Mouse (Mus musculus) kidney, adult 11 months (tissue): ENCODE measurements at regions not wholly inside any gene's neighbourhood (a gene's known extent, or its start where the extent isn't known, plus 50 kb on each side); places are given as distances from the start of the nearest gene placed in this dataset.

Experiments used
- DNase-seq: peaks from one replicate; pipeline ENCODE4 v3.0.0; 2022

- DNase-seq, result no peak
Measured at GRCm38 (mm10) chr13:30085446-30085845, 50.8 kb upstream of the Mboat1 start.

GRCm38 (mm10) chr13:30085005-30085404 is 51.3 kb upstream of the Mboat1 start:
- peak; percentile 73 for DNase-seq

GRCm38 (mm10) chr13:30084386-30084785 is 51.9 kb upstream of the Mboat1 start:
- no peak for DNase-seq

- no peak for DNase-seq
Measured at GRCm38 (mm10) chr13:30083949-30084348, 52.3 kb upstream of the Mboat1 start.

GRCm38 (mm10) chr13:30082761-30083160 is 53.5 kb upstream of the Mboat1 start:
- no peak for DNase-seq

- DNase-seq, result peak; percentile 22
Measured at GRCm38 (mm10) chr13:30080705-30081474, 55.4 kb upstream of the Mboat1 start.

GRCm38 (mm10) chr13:30074517-30075064 is 61.7 kb upstream of the Mboat1 start:
- no peak for DNase-seq

GRCm38 (mm10) chr13:30074069-30074468 is 62.2 kb upstream of the Mboat1 start:
- DNase-seq, result no peak

GRCm38 (mm10) chr13:30069397-30069796 is 66.9 kb upstream of the Mboat1 start:
- DNase-seq, result no peak

GRCm38 (mm10) chr13:30067581-30068375 is 68.5 kb upstream of the Mboat1 start:
- no peak for DNase-seq

- DNase-seq, result no peak
Measured at GRCm38 (mm10) chr13:30065520-30065919, 70.8 kb upstream of the Mboat1 start.

GRCm38 (mm10) chr13:30063741-30064140 is 72.5 kb upstream of the Mboat1 start:
- DNase-seq, result no peak

GRCm38 (mm10) chr13:30062285-30062684 is 74.0 kb upstream of the Mboat1 start:
- DNase-seq, result no peak

GRCm38 (mm10) chr13:30055141-30055645 is 69.3 kb upstream of the E2f3 start:
- no peak for DNase-seq

- no peak for DNase-seq
Measured at GRCm38 (mm10) chr13:30051891-30052550, 66.2 kb upstream of the E2f3 start.

- DNase-seq, result no peak
Measured at GRCm38 (mm10) chr13:30050745-30051508, 65.1 kb upstream of the E2f3 start.

GRCm38 (mm10) chr13:30048260-30048859 is 62.5 kb upstream of the E2f3 start:
- DNase-seq, result no peak

GRCm38 (mm10) chr13:30046504-30047169 is 60.8 kb upstream of the E2f3 start:
- no peak for DNase-seq

- no peak for DNase-seq
Measured at GRCm38 (mm10) chr13:30046061-30046460, 60.2 kb upstream of the E2f3 start.

GRCm38 (mm10) chr13:30045225-30045624 is 59.4 kb upstream of the E2f3 start:
- DNase-seq, result no peak

GRCm38 (mm10) chr13:30044790-30045189 is 58.9 kb upstream of the E2f3 start:
- DNase-seq, result no peak
